Mouse (Mus musculus): ENCODE results near the gene Magi2. TPM values are rescaled to one million over a fixed set of nuclear protein-coding genes. Genes with fewer than 3 reads are reported as not detected.

Magi2 gene
- polyA plus RNA-seq, 1 experiment from 2014 or later: 15.2 TPM

- Histone ChIP-seq H3K4me1 (ENCODE audit: insufficient read depth, low read length) (no peaks in the 10 kb centered on the region), H3K36me3 (ENCODE audit: insufficient read depth, low read length) (no peaks in the 10 kb centered on the region), H3K9me3 (ENCODE audit: low read length) (no peaks in the 10 kb centered on the region), H3K4me3 (ENCODE audit: low read length) (no peak overlapping the region), H3K27ac (ENCODE audit: low read length) (no peak overlapping the region), H3K9ac (replicated peaks; ENCODE audit: low read length) (no peak overlapping the region), H3K4me2 (replicated peaks; ENCODE audit: low read depth, low read length) (no peak overlapping the region), H3K27me3 (ENCODE audit: insufficient read depth, low read length) (no peaks in the 10 kb centered on the region)
- ATAC-seq (ENCODE audit: low FRiP score, low TSS enrichment): no peak
- 83% methylated on average over 2 of the region's 2 CpGs for WGBS
These were observed 1332.5 kb downstream of the Magi2 start for GRCm38 (mm10) chr5:20559378-20559777.

GRCm38 (mm10) chr5:20559821-20560220 lies 1333.0 kb downstream of the Magi2 start:
- no peak overlapping the region for H3K4me2 ChIP-seq (replicated peaks; ENCODE audit: low read depth, low read length)
- no peaks in the 10 kb centered on the region for H3K27me3 ChIP-seq (ENCODE audit: insufficient read depth, low read length)
- no peaks in the 10 kb centered on the region for H3K36me3 ChIP-seq (ENCODE audit: insufficient read depth, low read length)
- H3K9ac ChIP-seq (replicated peaks; ENCODE audit: low read length): no peak overlapping the region
- ATAC-seq (ENCODE audit: low FRiP score, low TSS enrichment): no peak
- 79% methylated on average over 4 of the region's 4 CpGs for WGBS
- H3K27ac ChIP-seq (ENCODE audit: low read length): no peak overlapping the region
- H3K4me1 ChIP-seq (ENCODE audit: insufficient read depth, low read length): no peaks in the 10 kb centered on the region
- no peaks in the 10 kb centered on the region for H3K9me3 ChIP-seq (ENCODE audit: low read length)
- no peak overlapping the region for H3K4me3 ChIP-seq (ENCODE audit: low read length)

- no peaks in the 10 kb centered on the region for H3K4me1 ChIP-seq (ENCODE audit: insufficient read depth, low read length)
- 65% methylated on average over 6 of the region's 6 CpGs for WGBS
- no peaks in the 10 kb centered on the region for H3K9me3 ChIP-seq (ENCODE audit: low read length)
- no peak overlapping the region for H3K4me3 ChIP-seq (ENCODE audit: low read length)
- no peaks in the 10 kb centered on the region for H3K27me3 ChIP-seq (ENCODE audit: insufficient read depth, low read length)
- H3K36me3 ChIP-seq (ENCODE audit: insufficient read depth, low read length): no peaks in the 10 kb centered on the region
- no peak overlapping the region for H3K27ac ChIP-seq (ENCODE audit: low read length)
- ATAC-seq (ENCODE audit: low FRiP score, low TSS enrichment): 0 out of 2 replicates have a peak, but pooled peaks have one; percentile 27
- H3K9ac ChIP-seq (replicated peaks; ENCODE audit: low read length): no peak overlapping the region
- H3K4me2 ChIP-seq (replicated peaks; ENCODE audit: low read depth, low read length): no peak overlapping the region
These were observed 1341.6 kb downstream of the Magi2 start for GRCm38 (mm10) chr5:20568421-20568820.

GRCm38 (mm10) chr5:20568966-20569365 lies 1342.1 kb downstream of the Magi2 start:
- no peak overlapping the region for H3K4me3 ChIP-seq (ENCODE audit: low read length)
- H3K9ac ChIP-seq (replicated peaks; ENCODE audit: low read length): no peak overlapping the region
- no peaks in the 10 kb centered on the region for H3K36me3 ChIP-seq (ENCODE audit: insufficient read depth, low read length)
- 96% methylated on average over 7 of the region's 7 CpGs for WGBS
- no peaks in the 10 kb centered on the region for H3K9me3 ChIP-seq (ENCODE audit: low read length)
- ATAC-seq (ENCODE audit: low FRiP score, low TSS enrichment): no peak
- no peak overlapping the region for H3K4me2 ChIP-seq (replicated peaks; ENCODE audit: low read depth, low read length)
- H3K27ac ChIP-seq (ENCODE audit: low read length): no peak overlapping the region
- no peaks in the 10 kb centered on the region for H3K4me1 ChIP-seq (ENCODE audit: insufficient read depth, low read length)
- H3K27me3 ChIP-seq (ENCODE audit: insufficient read depth, low read length): no peaks in the 10 kb centered on the region

GRCm38 (mm10) chr5:20574816-20575215 lies 1348.0 kb downstream of the Magi2 start:
- Histone ChIP-seq H3K9me3 (ENCODE audit: low read length) (no peaks in the 10 kb centered on the region), H3K4me3 (ENCODE audit: low read length) (no peak overlapping the region), H3K36me3 (ENCODE audit: insufficient read depth, low read length) (no peaks in the 10 kb centered on the region), H3K27ac (ENCODE audit: low read length) (no peak overlapping the region), H3K27me3 (ENCODE audit: insufficient read depth, low read length) (no peaks in the 10 kb centered on the region), H3K9ac (replicated peaks; ENCODE audit: low read length) (no peak overlapping the region), H3K4me1 (ENCODE audit: insufficient read depth, low read length) (no peaks in the 10 kb centered on the region), H3K4me2 (replicated peaks; ENCODE audit: low read depth, low read length) (no peak overlapping the region)
- WGBS: 53% methylated on average over 2 of the region's 2 CpGs
- ATAC-seq (ENCODE audit: low FRiP score, low TSS enrichment): no peak

- 32% methylated on average over 3 of the region's 3 CpGs for WGBS
- H3K4me3 ChIP-seq (ENCODE audit: low read length): no peak overlapping the region
- no peak overlapping the region for H3K4me2 ChIP-seq (replicated peaks; ENCODE audit: low read depth, low read length)
- H3K27ac ChIP-seq (ENCODE audit: low read length): no peak overlapping the region
- no peaks in the 10 kb centered on the region for H3K9me3 ChIP-seq (ENCODE audit: low read length)
- H3K9ac ChIP-seq (replicated peaks; ENCODE audit: low read length): no peak overlapping the region
- ATAC-seq (ENCODE audit: low FRiP score, low TSS enrichment): no peak
- no peaks in the 10 kb centered on the region for H3K36me3 ChIP-seq (ENCODE audit: insufficient read depth, low read length)
- H3K27me3 ChIP-seq (ENCODE audit: insufficient read depth, low read length): no peaks in the 10 kb centered on the region
- no peaks in the 10 kb centered on the region for H3K4me1 ChIP-seq (ENCODE audit: insufficient read depth, low read length)
These were observed 1349.0 kb downstream of the Magi2 start for GRCm38 (mm10) chr5:20575798-20576197.

GRCm38 (mm10) chr5:20576266-20576665 lies 1349.4 kb downstream of the Magi2 start:
- Histone ChIP-seq H3K4me1 (ENCODE audit: insufficient read depth, low read length) (no peaks in the 10 kb centered on the region), H3K27me3 (ENCODE audit: insufficient read depth, low read length) (no peaks in the 10 kb centered on the region), H3K9me3 (ENCODE audit: low read length) (no peaks in the 10 kb centered on the region), H3K4me3 (ENCODE audit: low read length) (no peak overlapping the region), H3K27ac (ENCODE audit: low read length) (no peak overlapping the region), H3K9ac (replicated peaks; ENCODE audit: low read length) (no peak overlapping the region), H3K4me2 (replicated peaks; ENCODE audit: low read depth, low read length) (no peak overlapping the region), H3K36me3 (ENCODE audit: insufficient read depth, low read length) (no peaks in the 10 kb centered on the region)
- ATAC-seq (ENCODE audit: low FRiP score, low TSS enrichment): peak; percentile 42; the same call in 1 of the 2 replicates

- no peak overlapping the region for H3K9ac ChIP-seq (replicated peaks; ENCODE audit: low read length)
- no peaks in the 10 kb centered on the region for H3K9me3 ChIP-seq (ENCODE audit: low read length)
- WGBS: 87% methylated on average over 3 of the region's 3 CpGs
- H3K36me3 ChIP-seq (ENCODE audit: insufficient read depth, low read length): no peaks in the 10 kb centered on the region
- no peak overlapping the region for H3K4me2 ChIP-seq (replicated peaks; ENCODE audit: low read depth, low read length)
- no peak for ATAC-seq (ENCODE audit: low FRiP score, low TSS enrichment)
- H3K4me1 ChIP-seq (ENCODE audit: insufficient read depth, low read length): no peaks in the 10 kb centered on the region
- no peak overlapping the region for H3K4me3 ChIP-seq (ENCODE audit: low read length)
- no peak overlapping the region for H3K27ac ChIP-seq (ENCODE audit: low read length)
- H3K27me3 ChIP-seq (ENCODE audit: insufficient read depth, low read length): no peaks in the 10 kb centered on the region
These were observed 1351.8 kb downstream of the Magi2 start for GRCm38 (mm10) chr5:20578666-20579065.

- WGBS: 91% methylated on average over 4 of the region's 4 CpGs
- Histone ChIP-seq H3K27ac (ENCODE audit: low read length) (no peak overlapping the region), H3K9ac (replicated peaks; ENCODE audit: low read length) (no peak overlapping the region), H3K27me3 (ENCODE audit: insufficient read depth, low read length) (no peaks in the 10 kb centered on the region), H3K4me1 (ENCODE audit: insufficient read depth, low read length) (no peaks in the 10 kb centered on the region), H3K9me3 (ENCODE audit: low read length) (no peaks in the 10 kb centered on the region), H3K4me2 (replicated peaks; ENCODE audit: low read depth, low read length) (no peak overlapping the region), H3K36me3 (ENCODE audit: insufficient read depth, low read length) (no peaks in the 10 kb centered on the region), H3K4me3 (ENCODE audit: low read length) (no peak overlapping the region)
- ATAC-seq (ENCODE audit: low FRiP score, low TSS enrichment): no peak
These were observed 1353.8 kb downstream of the Magi2 start for GRCm38 (mm10) chr5:20580619-20581018.

GRCm38 (mm10) chr5:20582995-20583435 lies 1356.2 kb downstream of the Magi2 start:
- H3K9me3 ChIP-seq (ENCODE audit: low read length): no peaks in the 10 kb centered on the region
- no peak overlapping the region for H3K27ac ChIP-seq (ENCODE audit: low read length)
- no peaks in the 10 kb centered on the region for H3K4me1 ChIP-seq (ENCODE audit: insufficient read depth, low read length)
- H3K4me3 ChIP-seq (ENCODE audit: low read length): no peak overlapping the region
- H3K9ac ChIP-seq (replicated peaks; ENCODE audit: low read length): no peak overlapping the region
- no peaks in the 10 kb centered on the region for H3K36me3 ChIP-seq (ENCODE audit: insufficient read depth, low read length)
- H3K4me2 ChIP-seq (replicated peaks; ENCODE audit: low read depth, low read length): no peak overlapping the region
- ATAC-seq (ENCODE audit: low FRiP score, low TSS enrichment): no peak
- WGBS: 68% methylated on average over 10 of the region's 10 CpGs
- no peaks in the 10 kb centered on the region for H3K27me3 ChIP-seq (ENCODE audit: insufficient read depth, low read length)

All from kidney, embryonic 16.5 days (tissue).